Mouse (Mus musculus): Measurements from ENCODE around the gene Ago4. TPM values are rescaled to one million over a fixed set of nuclear protein-coding genes. Genes with fewer than 3 reads are reported as not detected.

Gene Ago4
- total RNA-seq (2014; rRNA removed) (2.2 and 2.3 TPM in 2 replicates), polyA plus RNA-seq (2012; rRNA removed) (0.65 and 0.82 TPM in 2 replicates)

- peak; percentile 24 for DNase-seq (ENCODE audit: extremely low read depth, low read depth, low spot score)
- H3K27me3 ChIP-seq (ENCODE audit: control insufficient read depth, insufficient read depth, low read length), result no peaks in the 10 kb centered on the region
- WGBS, result 1% methylated on average over 74 of the region's 120 CpGs
- no peak within 1 kb of the TSS for H3K27ac ChIP-seq (replicated peaks; ENCODE audit: insufficient read depth, low read depth, low read length)
- H3K79me2 ChIP-seq (ENCODE audit: control insufficient read depth, insufficient read depth, low read length), result no peaks in the 10 kb centered on the region
- TF ChIP-seq POLR2A (IDR thresholded peaks at IDR 0.05; ENCODE audit: extremely low read depth, insufficient read depth, low read length) (no peak), CTCF (IDR thresholded peaks at IDR 0.05; ENCODE audit: low read depth, low read length) (no peak)
- peaks cover 4% of the 10 kb centered on the region for H3K4me1 ChIP-seq (ENCODE audit: control insufficient read depth, insufficient read depth, low read length)
- peak within 1 kb of the TSS; percentile 88 for H3K9ac ChIP-seq (ENCODE audit: low read depth, low read length)
- H3K4me3 ChIP-seq (ENCODE audit: insufficient read depth, low read depth, low read length), result peak within 1 kb of the TSS; percentile 93
- H3K36me3 ChIP-seq (ENCODE audit: control insufficient read depth, insufficient read depth, low read length), result no peaks in the 10 kb centered on the region
These were observed at the start of gene Ago4 for GRCm38 (mm10) chr4:126532827-126533728. TSS of gene Ago4 (minus strand) at chr4:126533472.

- Histone ChIP-seq H3K9ac (ENCODE audit: low read depth, low read length) (no peak overlapping the region), H3K27me3 (ENCODE audit: control insufficient read depth, insufficient read depth, low read length) (no peaks in the 10 kb centered on the region), H3K36me3 (ENCODE audit: control insufficient read depth, insufficient read depth, low read length) (no peaks in the 10 kb centered on the region), H3K4me3 (ENCODE audit: insufficient read depth, low read depth, low read length) (no peak overlapping the region), H3K79me2 (ENCODE audit: control insufficient read depth, insufficient read depth, low read length) (no peaks in the 10 kb centered on the region), H3K4me1 (ENCODE audit: control insufficient read depth, insufficient read depth, low read length) (no peaks in the 10 kb centered on the region), H3K27ac (replicated peaks; ENCODE audit: insufficient read depth, low read depth, low read length) (no peak overlapping the region)
- TF ChIP-seq CTCF (IDR thresholded peaks at IDR 0.05; ENCODE audit: low read depth, low read length) (no peak), POLR2A (IDR thresholded peaks at IDR 0.05; ENCODE audit: extremely low read depth, insufficient read depth, low read length) (no peak)
- 85% methylated on average over 2 of the region's 2 CpGs for WGBS
- DNase-seq (ENCODE audit: extremely low read depth, low read depth, low spot score), result no peak
These were observed 45.8 kb upstream of the Ago4 start for GRCm38 (mm10) chr4:126579077-126579476.

GRCm38 (mm10) chr4:126577920-126578319 lies 44.6 kb upstream of the Ago4 start:
- Histone ChIP-seq H3K4me3 (ENCODE audit: insufficient read depth, low read depth, low read length) (no peak overlapping the region), H3K4me1 (ENCODE audit: control insufficient read depth, insufficient read depth, low read length) (no peaks in the 10 kb centered on the region), H3K79me2 (ENCODE audit: control insufficient read depth, insufficient read depth, low read length) (no peaks in the 10 kb centered on the region), H3K27ac (replicated peaks; ENCODE audit: insufficient read depth, low read depth, low read length) (no peak overlapping the region), H3K27me3 (ENCODE audit: control insufficient read depth, insufficient read depth, low read length) (no peaks in the 10 kb centered on the region), H3K36me3 (ENCODE audit: control insufficient read depth, insufficient read depth, low read length) (no peaks in the 10 kb centered on the region), H3K9ac (ENCODE audit: low read depth, low read length) (no peak overlapping the region)
- DNase-seq (ENCODE audit: extremely low read depth, low read depth, low spot score), result no peak
- WGBS, result 82% methylated on average over 3 of the region's 3 CpGs
- TF ChIP-seq CTCF (IDR thresholded peaks at IDR 0.05; ENCODE audit: low read depth, low read length), result no peak
- TF ChIP-seq POLR2A (IDR thresholded peaks at IDR 0.05; ENCODE audit: extremely low read depth, insufficient read depth, low read length), result no peak

- no peaks in the 10 kb centered on the region for H3K36me3 ChIP-seq (ENCODE audit: control insufficient read depth, insufficient read depth, low read length)
These were observed 43.0 kb upstream of the Ago4 start for GRCm38 (mm10) chr4:126576281-126576680.

GRCm38 (mm10) chr4:126569783-126570182 lies 36.5 kb upstream of the Ago4 start:
- WGBS, result 92% methylated on average over 3 of the region's 3 CpGs
- Histone ChIP-seq H3K4me1 (ENCODE audit: control insufficient read depth, insufficient read depth, low read length) (no peaks in the 10 kb centered on the region), H3K36me3 (ENCODE audit: control insufficient read depth, insufficient read depth, low read length) (no peaks in the 10 kb centered on the region), H3K27me3 (ENCODE audit: control insufficient read depth, insufficient read depth, low read length) (no peaks in the 10 kb centered on the region), H3K4me3 (ENCODE audit: insufficient read depth, low read depth, low read length) (no peak overlapping the region), H3K79me2 (ENCODE audit: control insufficient read depth, insufficient read depth, low read length) (no peaks in the 10 kb centered on the region), H3K27ac (replicated peaks; ENCODE audit: insufficient read depth, low read depth, low read length) (no peak overlapping the region), H3K9ac (ENCODE audit: low read depth, low read length) (no peak overlapping the region)
- no peak for DNase-seq (ENCODE audit: extremely low read depth, low read depth, low spot score)
- TF ChIP-seq CTCF (IDR thresholded peaks at IDR 0.05; ENCODE audit: low read depth, low read length) (no peak), POLR2A (IDR thresholded peaks at IDR 0.05; ENCODE audit: extremely low read depth, insufficient read depth, low read length) (no peak)

More at GRCm38 (mm10) chr4:126576281-126576680, 43.0 kb upstream of the Ago4 start:
- H3K4me1 ChIP-seq (ENCODE audit: control insufficient read depth, insufficient read depth, low read length), result no peaks in the 10 kb centered on the region
- no peaks in the 10 kb centered on the region for H3K79me2 ChIP-seq (ENCODE audit: control insufficient read depth, insufficient read depth, low read length)
- no peak for DNase-seq (ENCODE audit: extremely low read depth, low read depth, low spot score)
- no peaks in the 10 kb centered on the region for H3K27me3 ChIP-seq (ENCODE audit: control insufficient read depth, insufficient read depth, low read length)
- H3K4me3 ChIP-seq (ENCODE audit: insufficient read depth, low read depth, low read length), result no peak overlapping the region
- 94% methylated on average over 5 of the region's 5 CpGs for WGBS
- TF ChIP-seq POLR2A (IDR thresholded peaks at IDR 0.05; ENCODE audit: extremely low read depth, insufficient read depth, low read length) (no peak), CTCF (IDR thresholded peaks at IDR 0.05; ENCODE audit: low read depth, low read length) (no peak)
- H3K27ac ChIP-seq (replicated peaks; ENCODE audit: insufficient read depth, low read depth, low read length), result no peak overlapping the region
- H3K9ac ChIP-seq (ENCODE audit: low read depth, low read length), result no peak overlapping the region

- Histone ChIP-seq H3K4me3 (ENCODE audit: insufficient read depth, low read depth, low read length) (no peak overlapping the region), H3K36me3 (ENCODE audit: control insufficient read depth, insufficient read depth, low read length) (no peaks in the 10 kb centered on the region), H3K27me3 (ENCODE audit: control insufficient read depth, insufficient read depth, low read length) (no peaks in the 10 kb centered on the region), H3K27ac (replicated peaks; ENCODE audit: insufficient read depth, low read depth, low read length) (no peak overlapping the region), H3K9ac (ENCODE audit: low read depth, low read length) (no peak overlapping the region), H3K4me1 (ENCODE audit: control insufficient read depth, insufficient read depth, low read length) (no peaks in the 10 kb centered on the region), H3K79me2 (ENCODE audit: control insufficient read depth, insufficient read depth, low read length) (no peaks in the 10 kb centered on the region)
- TF ChIP-seq POLR2A (IDR thresholded peaks at IDR 0.05; ENCODE audit: extremely low read depth, insufficient read depth, low read length), result no peak
- no peak for TF ChIP-seq CTCF (IDR thresholded peaks at IDR 0.05; ENCODE audit: low read depth, low read length)
- DNase-seq (ENCODE audit: extremely low read depth, low read depth, low spot score), result no peak
- 93% methylated on average over 4 of the region's 4 CpGs for WGBS
These were observed 34.0 kb upstream of the Ago4 start for GRCm38 (mm10) chr4:126567243-126567642.
